Mouse (Mus musculus) olfactory bulb, adult 2 months (tissue): ENCODE measurements around the gene Ruvbl1. TPM values are rescaled to one million over a fixed set of nuclear protein-coding genes. Genes with fewer than 3 reads are reported as not detected.

ENCODE experiments used
- H3K27ac ChIP-seq: fragments of 200-500 bp; 2 replicates; pipeline ENCODE4 v1.5.1; 2012; ENCODE audit warnings: low read depth, low read length; ENCODE audit not compliant: insufficient read depth
- H3K4me1 ChIP-seq: fragments of 200-500 bp; 2 replicates; pipeline ENCODE4 v1.6.1; 2012; ENCODE audit warnings: low read length; ENCODE audit not compliant: control insufficient read depth, insufficient read depth
- H3K4me3 ChIP-seq: fragments of 200-500 bp; 2 replicates; pipeline ENCODE4 v1.5.1; 2012; ENCODE audit warnings: mild to moderate bottlenecking, low read depth, low read length, moderate library complexity; ENCODE audit not compliant: insufficient read depth
- CTCF ChIP-seq: fragments of 200-500 bp; IDR thresholded peaks from 2 replicates; pipeline ENCODE4 v1.5.1; 2012; ENCODE audit warnings: low read depth, mild to moderate bottlenecking, low read length, moderate library complexity; ENCODE audit not compliant: insufficient read depth
- POLR2A ChIP-seq: fragments of 200-500 bp; IDR thresholded peaks from 2 replicates; pipeline ENCODE4 v1.6.1; 2012; ENCODE audit warnings: mild to moderate bottlenecking, low read depth, low read length, moderate library complexity; ENCODE audit not compliant: insufficient read depth
- WGBS: fragments of 180-500 bp; shearing (Covaris S2); methylation state at CpG from one replicate; pipeline ENCODE4 v1.1.7; 2018; 5-methylcytosine and 5-hydroxymethylcytosine counted together
- polyA plus RNA-seq: library from polyadenylated mRNA; stranded (reverse); fragments of >200 nt; gene quantifications from 2 replicates; pipeline ENCODE4 v1.2.4, GENCODE M21; 2012; ENCODE audit warnings: low replicate concordance; ENCODE audit not compliant: missing spikeins, insufficient read depth, insufficient read length

Ruvbl1 gene
- polyA plus RNA-seq, 1 experiment, result not detected

- Histone ChIP-seq H3K27ac (no peak overlapping the region), H3K4me1 (peaks cover 9% of the 10 kb centered on the region), H3K4me3 (no peak overlapping the region)
- 71% methylated on average over 7 of the region's 7 CpGs for WGBS
- TF ChIP-seq CTCF (no peak), POLR2A (no peak)
These were observed 23.8 kb downstream of the Ruvbl1 start for GRCm38 (mm10) chr6:88489026-88489425.

- H3K4me3 ChIP-seq, result no peak overlapping the region
- no peak overlapping the region for H3K27ac ChIP-seq
- peaks cover 9% of the 10 kb centered on the region for H3K4me1 ChIP-seq
- 87% methylated on average over 6 of the region's 6 CpGs for WGBS
- TF ChIP-seq CTCF (no peak), POLR2A (no peak)
These were observed 24.6 kb downstream of the Ruvbl1 start for GRCm38 (mm10) chr6:88489834-88490233.

- no peak overlapping the region for H3K27ac ChIP-seq
These were observed 25.6 kb downstream of the Ruvbl1 start for GRCm38 (mm10) chr6:88490629-88491354.

GRCm38 (mm10) chr6:88493712-88494111, 28.5 kb downstream of the Ruvbl1 start:
- H3K4me3 ChIP-seq, result no peak overlapping the region
- TF ChIP-seq POLR2A, result no peak
- TF ChIP-seq CTCF, result no peak
- WGBS, result 76% methylated on average over 6 of the region's 6 CpGs
- H3K27ac ChIP-seq, result no peak overlapping the region
- H3K4me1 ChIP-seq, result peaks cover 3% of the 10 kb centered on the region

More at GRCm38 (mm10) chr6:88490629-88491354, 25.6 kb downstream of the Ruvbl1 start:
- TF ChIP-seq CTCF (no peak), POLR2A (no peak)
- WGBS, result 63% methylated on average over 12 of the region's 12 CpGs
- peaks cover 9% of the 10 kb centered on the region for H3K4me1 ChIP-seq
- no peak overlapping the region for H3K4me3 ChIP-seq

- TF ChIP-seq CTCF (peak; percentile 85), POLR2A (peak; percentile 30; the same call in 1 of the 2 replicates)
- Histone ChIP-seq H3K4me1 (peaks cover 9% of the 10 kb centered on the region; the same call in 1 of the 2 replicates), H3K4me3 (peak overlapping the region; percentile 59), H3K27ac (no peak overlapping the region)
- 4% methylated on average over 76 of the region's 76 CpGs for WGBS
These were observed 34.5 kb downstream of the Ruvbl1 start for GRCm38 (mm10) chr6:88499481-88500404.

GRCm38 (mm10) chr6:88500405-88500767, 35.2 kb downstream of the Ruvbl1 start:
- WGBS, result 7% methylated on average over 3 of the region's 3 CpGs
- Histone ChIP-seq H3K4me1 (peaks cover 9% of the 10 kb centered on the region; the same call in 1 of the 2 replicates), H3K4me3 (peak overlapping the region; percentile 59), H3K27ac (no peak overlapping the region)
- TF ChIP-seq CTCF (no peak), POLR2A (no peak)

GRCm38 (mm10) chr6:88502030-88502970, 37.1 kb downstream of the Ruvbl1 start:
- no peak overlapping the region for H3K27ac ChIP-seq
- 80% methylated on average over 13 of the region's 13 CpGs for WGBS
- H3K4me3 ChIP-seq, result no peak overlapping the region
- peaks cover 9% of the 10 kb centered on the region; the same call in 1 of the 2 replicates for H3K4me1 ChIP-seq
- TF ChIP-seq CTCF (no peak), POLR2A (no peak)

GRCm38 (mm10) chr6:88503044-88503443, 37.8 kb downstream of the Ruvbl1 start:
- TF ChIP-seq CTCF (no peak), POLR2A (no peak)
- Histone ChIP-seq H3K4me1 (peaks cover 9% of the 10 kb centered on the region; the same call in 1 of the 2 replicates), H3K4me3 (no peak overlapping the region), H3K27ac (no peak overlapping the region)
- 83% methylated on average over 4 of the region's 4 CpGs for WGBS
